Mouse (Mus musculus) embryonic facial prominence, embryonic 10.5 days (tissue): ENCODE results near the gene Zc3hav1. TPM values are rescaled to one million over a fixed set of nuclear protein-coding genes. Genes with fewer than 3 reads are reported as not detected.

Experiments used
- DNase-seq: peaks from one replicate; pipeline ENCODE4 v3.0.0-alpha.2; 2017; ENCODE audit warnings: low spot score
- H3K27ac ChIP-seq: fragments of 300-500 bp; sonication (generic); replicated peaks from 2 replicates; pipeline ENCODE4 v1.5.1; 2016; ENCODE audit warnings: mild to moderate bottlenecking
- H3K27me3 ChIP-seq: fragments of 300-500 bp; sonication (generic); replicated peaks from 2 replicates; pipeline ENCODE4 v1.6.1; 2016; ENCODE audit warnings: low read depth, mild to moderate bottlenecking; ENCODE audit not compliant: poor library complexity, severe bottlenecking
- H3K36me3 ChIP-seq: fragments of 300-500 bp; sonication (generic); replicated peaks from 2 replicates; pipeline ENCODE4 v1.6.1; 2016; ENCODE audit warnings: mild to moderate bottlenecking, moderate library complexity
- H3K4me1 ChIP-seq: fragments of 300-500 bp; sonication (generic); 2 replicates; pipeline ENCODE4 v1.6.1; 2016
- H3K4me3 ChIP-seq: fragments of 300-500 bp; sonication (generic); 2 replicates; pipeline ENCODE4 v1.5.1; 2016; ENCODE audit warnings: mild to moderate bottlenecking, moderate library complexity
- H3K9me3 ChIP-seq: fragments of 300-500 bp; sonication (generic); 2 replicates; pipeline ENCODE4 v1.6.1; 2016; ENCODE audit warnings: mild to moderate bottlenecking
- WGBS: fragments of 180-500 bp; shearing (Covaris S2); methylation state at CpG from one replicate; pipeline ENCODE4 v1.1.7; 2016; 5-methylcytosine and 5-hydroxymethylcytosine counted together
- polyA plus RNA-seq: library from polyadenylated mRNA; unstranded; fragments of >200 nt; fragmentation: Nextera tagmentation; extraction: Ambion mirVana; gene quantifications from 2 replicates; pipeline ENCODE4 v1.2.1, GENCODE M21; 2016

Zc3hav1 gene
- polyA plus RNA-seq, 1 experiment from 2014 or later, result 1.9 TPM

DNA sequence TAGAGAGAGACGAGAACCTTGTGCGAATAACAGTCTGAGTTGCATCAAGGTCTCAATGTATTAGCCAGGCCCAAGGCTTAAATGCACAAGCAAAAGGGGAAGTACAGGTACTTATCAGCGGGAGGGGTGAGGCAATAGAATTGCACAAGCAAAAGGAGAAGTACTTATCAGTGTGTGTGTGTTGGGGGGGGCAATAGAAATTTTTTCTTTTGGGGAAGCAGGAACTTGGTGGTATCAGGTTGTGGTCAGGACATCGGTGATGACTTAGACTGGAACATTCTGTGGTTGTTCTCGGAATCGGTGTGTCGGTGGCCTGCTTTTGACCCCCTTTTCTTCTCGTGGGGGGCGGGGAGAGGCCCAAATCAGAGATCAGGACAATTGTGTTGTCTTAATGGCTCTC, 33.8 kb downstream of the Zc3hav1 start:
- H3K4me3 ChIP-seq, result no peak overlapping the region
- DNase-seq, result no peak
- H3K4me1 ChIP-seq, result no peaks in the 10 kb centered on the region
- no peaks in the 10 kb centered on the region for H3K36me3 ChIP-seq
- WGBS, result 95% methylated on average over 9 of the region's 9 CpGs
- no peaks in the 10 kb centered on the region for H3K27me3 ChIP-seq
- H3K27ac ChIP-seq, result no peak overlapping the region
- no peaks in the 10 kb centered on the region for H3K9me3 ChIP-seq

DNA sequence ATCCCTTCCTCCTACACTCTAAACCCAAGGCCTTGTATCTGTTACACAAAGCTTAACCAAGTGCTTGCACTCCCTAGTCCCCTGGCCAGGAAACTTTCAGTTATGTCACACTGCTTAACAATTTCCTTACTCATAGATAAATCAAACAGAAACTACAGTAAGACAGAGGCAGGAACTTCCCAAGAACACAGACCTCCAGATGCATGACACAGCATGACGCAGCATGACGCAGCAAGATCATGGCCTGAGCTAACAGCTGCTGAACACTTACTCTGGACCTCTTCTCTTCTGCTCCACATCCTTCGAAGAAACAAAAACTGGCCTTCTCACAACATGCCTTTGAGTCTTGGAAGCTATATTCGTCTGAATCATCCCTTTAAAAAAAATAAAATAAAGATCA, 38.4 kb downstream of the Zc3hav1 start:
- no peak for DNase-seq
- H3K9me3 ChIP-seq, result no peaks in the 10 kb centered on the region
- WGBS, result 91% methylated on average over 4 of the region's 4 CpGs

DNA sequence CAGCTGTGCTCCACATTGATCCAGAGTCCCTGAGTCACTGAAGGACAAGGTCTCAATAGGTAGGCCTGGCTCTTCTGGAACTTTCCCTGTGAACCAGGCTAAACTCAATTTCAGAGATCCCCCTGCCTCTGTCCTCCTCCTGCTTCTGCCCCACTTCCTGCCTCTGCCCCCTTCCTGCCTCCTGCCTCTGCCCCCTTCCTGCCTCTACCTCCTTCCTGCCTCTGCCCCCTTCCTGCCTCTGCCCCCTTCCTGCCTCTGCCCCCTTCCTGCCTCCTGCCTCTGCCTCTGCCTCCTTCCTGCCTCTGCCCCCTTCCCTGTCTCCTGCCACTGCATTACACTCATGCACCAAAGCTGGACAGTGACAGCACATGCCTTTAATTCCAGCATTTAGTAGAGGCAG, 44.7 kb downstream of the Zc3hav1 start:
- no peak for DNase-seq
- no peak overlapping the region for H3K4me3 ChIP-seq
- H3K36me3 ChIP-seq, result no peaks in the 10 kb centered on the region
- H3K9me3 ChIP-seq, result no peaks in the 10 kb centered on the region
- H3K4me1 ChIP-seq, result 0 out of 2 replicates have a peak, but pooled peaks cover 2% of the 10 kb centered on the region
- no peaks in the 10 kb centered on the region for H3K27me3 ChIP-seq
- no peak overlapping the region for H3K27ac ChIP-seq

More for the DNA sequence above, 38.4 kb downstream of the Zc3hav1 start:
- Histone ChIP-seq H3K27ac (no peak overlapping the region), H3K4me1 (no peaks in the 10 kb centered on the region), H3K4me3 (no peak overlapping the region), H3K27me3 (no peaks in the 10 kb centered on the region), H3K36me3 (no peaks in the 10 kb centered on the region)

DNA sequence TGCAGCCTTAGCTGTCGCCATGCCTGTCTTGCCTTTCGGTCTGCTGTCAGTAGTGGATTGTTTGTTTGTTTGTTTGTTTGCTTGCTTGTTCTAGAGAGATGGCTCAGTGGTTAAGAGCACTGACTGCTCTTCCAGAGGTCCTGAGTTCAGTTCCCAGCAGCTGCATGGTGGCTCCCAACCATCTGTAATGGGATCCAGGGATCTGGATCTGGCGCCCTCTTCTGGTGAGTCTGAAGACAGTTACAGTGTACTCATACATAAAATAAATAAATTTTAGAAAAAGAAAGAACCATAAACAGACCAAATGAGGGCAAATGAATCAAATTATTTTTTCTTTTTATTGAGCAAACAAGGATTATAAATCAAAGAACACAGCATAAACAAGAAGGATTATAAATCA, 49.4 kb downstream of the Zc3hav1 start:
- Histone ChIP-seq H3K4me1 (0 out of 2 replicates have a peak, but pooled peaks cover 5% of the 10 kb centered on the region), H3K9me3 (0 out of 2 replicates have a peak, but pooled peaks cover 6% of the 10 kb centered on the region), H3K36me3 (peaks cover 6% of the 10 kb centered on the region; the same call in 1 of the 2 replicates), H3K27me3 (no peaks in the 10 kb centered on the region), H3K4me3 (no peak overlapping the region), H3K27ac (no peak overlapping the region)
- no peak for DNase-seq
- WGBS, result 75% methylated on average over 3 of the region's 3 CpGs

DNA sequence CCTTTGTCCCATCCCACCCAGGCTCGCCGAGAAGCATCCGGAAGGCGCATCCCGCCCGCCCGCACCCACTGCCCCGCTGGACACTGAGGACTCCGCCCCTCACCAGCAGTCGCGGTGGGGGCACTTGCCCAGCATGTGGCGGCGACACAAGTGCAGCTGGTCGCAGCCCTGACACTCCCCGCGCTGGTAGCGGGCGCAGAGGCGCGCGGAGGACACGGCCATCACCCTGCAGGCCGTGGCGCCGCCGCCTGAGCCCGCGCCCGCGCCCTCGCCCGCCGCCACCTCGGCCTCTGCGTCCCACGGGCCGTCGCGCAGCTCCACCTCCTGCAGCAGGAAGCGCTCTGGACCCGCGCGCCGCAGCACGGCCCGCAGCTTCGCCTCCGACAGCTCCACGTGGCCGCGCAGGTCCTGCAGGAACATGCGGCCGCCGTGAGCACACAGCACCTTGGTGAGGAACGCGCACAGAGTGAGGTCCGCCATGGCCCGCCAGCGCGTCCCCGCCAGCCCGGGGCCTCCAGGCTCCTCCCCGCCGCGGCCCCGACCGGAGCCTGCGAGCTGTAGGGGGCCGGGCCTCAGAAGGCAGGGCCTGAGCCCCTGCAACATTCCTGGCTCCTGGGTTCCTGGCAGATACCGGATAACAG, 55.5 kb downstream of the Zc3hav1 start, which contains the start of gene Zc3hav1l:
Zc3hav1l (minus strand) TSS at position 499 of the 641 bp plus-strand sequence.
- Histone ChIP-seq H3K4me1 (peaks cover 23% of the 10 kb centered on the region), H3K27me3 (no peaks in the 10 kb centered on the region), H3K27ac (peak within 1 kb of the TSS; percentile 99), H3K36me3 (peaks cover 39% of the 10 kb centered on the region), H3K4me3 (peak within 1 kb of the TSS; percentile 82), H3K9me3 (0 out of 2 replicates have a peak, but pooled peaks cover 3% of the 10 kb centered on the region)
- peak; percentile 92 for DNase-seq
- under 1% methylated on average over 70 of the region's 70 CpGs for WGBS

DNA sequence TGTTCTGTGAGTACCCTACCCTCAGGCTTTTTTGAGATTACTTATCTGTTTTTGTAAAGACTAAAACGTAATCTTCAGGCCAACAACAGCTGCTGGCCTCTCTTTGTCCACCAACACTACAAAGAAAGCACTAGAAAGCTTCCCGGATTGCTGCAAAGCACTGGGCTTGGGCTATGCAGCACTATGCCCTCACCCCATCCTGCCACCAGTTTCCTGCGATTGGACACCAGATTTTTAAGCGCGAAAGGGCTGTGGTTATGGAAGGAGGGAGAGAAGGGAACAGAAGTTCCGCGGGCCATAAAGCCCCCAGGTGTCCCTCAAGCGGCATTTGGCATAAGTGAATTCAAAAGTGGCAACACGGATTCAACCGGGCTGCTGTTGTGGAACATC, 56.2 kb downstream of the Zc3hav1 start:
- peak; percentile 68 for DNase-seq
- WGBS, result 0% methylated on average over 10 of the region's 10 CpGs
- Histone ChIP-seq H3K4me1 (peaks cover 23% of the 10 kb centered on the region), H3K9me3 (0 out of 2 replicates have a peak, but pooled peaks cover 3% of the 10 kb centered on the region), H3K27me3 (no peaks in the 10 kb centered on the region), H3K36me3 (peaks cover 43% of the 10 kb centered on the region), H3K27ac (peak overlapping the region; percentile 99), H3K4me3 (peak overlapping the region; percentile 82)

DNA sequence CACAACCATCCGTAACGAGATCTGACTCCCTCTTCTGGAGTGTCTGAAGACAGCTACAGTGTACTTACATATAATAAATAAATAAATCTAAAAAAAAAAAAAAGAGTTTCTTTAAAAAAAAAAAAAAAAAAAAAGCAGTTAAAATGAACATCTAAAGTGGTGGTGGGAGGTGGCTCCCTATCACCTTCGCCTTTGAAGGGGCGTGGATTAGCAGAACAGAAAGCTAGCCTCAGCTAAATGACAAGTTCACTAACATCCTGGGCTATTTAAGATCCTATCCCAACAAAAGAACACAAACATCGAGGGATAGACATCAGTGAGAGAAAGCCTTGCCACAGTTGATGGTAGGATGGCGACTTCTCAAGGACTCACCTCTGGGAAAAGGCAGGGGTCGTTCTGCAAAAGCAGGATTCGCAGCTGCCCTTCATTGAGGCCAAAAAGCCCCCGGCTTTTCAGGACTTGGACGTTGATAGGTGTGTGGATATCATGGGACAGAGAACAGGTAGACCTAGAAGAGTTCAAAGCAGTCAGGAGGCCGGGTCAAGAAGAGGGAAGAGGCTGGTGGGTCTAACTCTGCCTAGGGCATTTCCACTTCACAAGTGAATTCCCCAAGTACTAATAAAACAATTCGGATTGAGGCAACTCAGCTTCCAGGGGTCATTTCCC, 56.7 kb downstream of the Zc3hav1 start:
- Histone ChIP-seq H3K9me3 (no peaks in the 10 kb centered on the region), H3K36me3 (peaks cover 45% of the 10 kb centered on the region), H3K27me3 (no peaks in the 10 kb centered on the region), H3K27ac (peak overlapping the region; percentile 99), H3K4me1 (peaks cover 23% of the 10 kb centered on the region), H3K4me3 (peak overlapping the region; percentile 82)
- peak; percentile 54 for DNase-seq
- WGBS, result 42% methylated on average over 12 of the region's 12 CpGs

DNA sequence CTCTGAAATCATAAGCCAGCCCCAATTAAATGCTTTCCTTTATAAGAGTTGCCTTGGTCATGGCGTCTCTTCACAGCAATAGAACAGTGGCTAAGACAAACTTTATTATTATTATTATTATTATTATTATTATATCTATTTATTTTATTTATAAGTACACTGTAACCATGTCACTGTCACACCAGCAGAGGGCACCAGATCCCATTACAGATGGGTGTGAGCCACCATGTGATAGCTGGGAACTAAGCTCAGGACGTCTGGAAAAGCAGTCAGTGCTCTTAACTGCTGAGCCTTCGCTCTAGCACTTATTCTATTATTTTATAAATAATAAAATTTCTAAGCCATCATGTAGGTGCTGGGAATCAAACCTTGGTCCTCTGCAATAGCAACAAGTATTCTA, 60.7 kb downstream of the Zc3hav1 start:
- H3K27me3 ChIP-seq, result no peaks in the 10 kb centered on the region
- H3K27ac ChIP-seq, result no peak overlapping the region
- WGBS, result 59% methylated on average over 3 of the region's 3 CpGs
- DNase-seq, result no peak
- H3K4me1 ChIP-seq, result peaks cover 15% of the 10 kb centered on the region
- H3K4me3 ChIP-seq, result no peak overlapping the region
- peaks cover 85% of the 10 kb centered on the region for H3K36me3 ChIP-seq
- H3K9me3 ChIP-seq, result no peaks in the 10 kb centered on the region

DNA sequence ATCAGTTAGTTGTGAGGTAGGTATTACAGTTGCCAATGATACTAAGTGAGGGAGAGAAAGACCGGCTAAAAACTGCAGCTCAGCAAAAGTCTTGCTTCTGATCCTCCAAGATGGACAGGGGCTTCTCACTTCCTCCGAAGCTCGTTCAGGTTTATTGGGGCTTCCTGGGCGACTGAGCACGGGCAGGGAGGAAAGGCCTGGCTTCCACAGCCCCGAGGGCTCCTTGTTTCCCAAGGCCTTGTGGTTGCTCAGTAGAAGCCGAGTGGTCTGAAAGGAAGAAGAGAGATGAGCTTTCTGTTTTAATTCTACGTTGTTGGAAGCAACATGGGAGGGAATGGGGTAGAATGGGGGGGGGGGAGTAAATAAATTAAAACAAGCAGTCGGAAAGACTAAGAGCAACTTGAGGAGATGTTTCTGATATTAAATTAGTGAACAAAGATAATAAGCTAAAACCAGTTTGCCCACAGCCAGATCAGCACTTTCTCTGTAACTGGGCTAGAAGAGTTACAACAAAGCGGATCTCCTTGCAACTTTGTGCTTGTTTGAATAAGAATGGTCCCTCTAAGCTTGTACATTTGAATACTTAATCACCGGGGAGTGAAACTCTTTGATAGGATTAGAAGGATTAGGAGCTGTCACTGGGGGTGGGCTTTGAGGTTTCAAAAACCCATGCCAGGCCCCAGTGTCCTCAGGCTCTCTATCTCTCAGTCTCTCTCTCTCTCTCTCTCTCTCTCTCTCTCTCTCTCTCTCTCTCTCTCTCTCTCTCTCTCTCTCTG, 61.3 kb downstream of the Zc3hav1 start:
- H3K27ac ChIP-seq, result no peak overlapping the region
- WGBS, result 41% methylated on average over 11 of the region's 11 CpGs

DNA sequence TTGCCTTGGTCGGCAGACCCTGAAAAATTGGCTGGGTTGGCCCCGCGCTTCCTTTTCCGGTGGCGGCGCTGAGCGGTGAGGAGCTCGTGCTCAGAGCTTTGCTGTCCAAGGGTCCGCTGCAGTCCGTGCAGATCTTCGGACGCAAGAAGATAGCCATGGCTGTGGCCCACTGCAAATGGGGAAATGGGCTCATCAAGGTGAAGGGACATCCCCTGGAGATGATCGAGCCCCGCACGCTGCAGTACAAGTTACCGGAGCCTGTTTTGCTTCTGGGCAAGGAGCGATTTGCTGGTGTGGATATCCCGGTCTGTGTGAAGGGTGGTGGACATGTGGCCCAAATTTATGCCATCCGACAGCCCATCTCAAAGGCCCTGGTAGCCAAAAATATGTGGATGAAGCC, 70.0 kb downstream of the Zc3hav1 start:
- Histone ChIP-seq H3K4me3 (no peak overlapping the region), H3K27ac (no peak overlapping the region), H3K9me3 (peaks cover 24% of the 10 kb centered on the region), H3K27me3 (no peaks in the 10 kb centered on the region), H3K36me3 (peaks cover 63% of the 10 kb centered on the region), H3K4me1 (no peaks in the 10 kb centered on the region)
- DNase-seq, result no peak
- 97% methylated on average over 19 of the region's 19 CpGs for WGBS

More for the DNA sequence above, 61.3 kb downstream of the Zc3hav1 start:
- DNase-seq, result no peak
- peaks cover 9% of the 10 kb centered on the region for H3K4me1 ChIP-seq
- peaks cover 91% of the 10 kb centered on the region for H3K36me3 ChIP-seq
- no peaks in the 10 kb centered on the region for H3K27me3 ChIP-seq
- H3K9me3 ChIP-seq, result no peaks in the 10 kb centered on the region
- no peak overlapping the region for H3K4me3 ChIP-seq

DNA sequence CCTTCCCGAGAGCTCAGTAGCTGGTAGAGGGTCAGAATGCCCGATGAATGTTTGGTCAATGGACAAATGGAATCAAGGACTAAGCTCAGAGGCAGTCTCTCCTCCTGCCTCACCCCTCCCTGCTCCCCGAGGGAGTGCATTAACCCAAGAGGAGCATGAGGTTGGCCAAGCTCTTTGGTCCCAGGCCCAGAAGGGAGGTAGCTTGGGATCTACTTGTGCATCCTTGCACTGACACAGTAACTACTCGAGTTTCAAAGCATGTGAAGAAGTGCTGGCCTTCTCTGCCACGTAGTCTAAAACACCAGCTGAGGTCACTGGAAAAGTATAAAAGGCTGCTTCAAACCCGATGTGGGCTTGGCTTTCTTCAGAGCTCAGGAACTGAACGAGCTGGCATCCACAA, 89.9 kb downstream of the Zc3hav1 start:
- H3K27ac ChIP-seq, result no peak overlapping the region
- no peaks in the 10 kb centered on the region for H3K36me3 ChIP-seq
- WGBS, result 79% methylated on average over 7 of the region's 7 CpGs
- H3K4me1 ChIP-seq, result no peaks in the 10 kb centered on the region
- H3K4me3 ChIP-seq, result no peak overlapping the region
- no peaks in the 10 kb centered on the region for H3K9me3 ChIP-seq
- no peak for DNase-seq
- no peaks in the 10 kb centered on the region for H3K27me3 ChIP-seq

DNA sequence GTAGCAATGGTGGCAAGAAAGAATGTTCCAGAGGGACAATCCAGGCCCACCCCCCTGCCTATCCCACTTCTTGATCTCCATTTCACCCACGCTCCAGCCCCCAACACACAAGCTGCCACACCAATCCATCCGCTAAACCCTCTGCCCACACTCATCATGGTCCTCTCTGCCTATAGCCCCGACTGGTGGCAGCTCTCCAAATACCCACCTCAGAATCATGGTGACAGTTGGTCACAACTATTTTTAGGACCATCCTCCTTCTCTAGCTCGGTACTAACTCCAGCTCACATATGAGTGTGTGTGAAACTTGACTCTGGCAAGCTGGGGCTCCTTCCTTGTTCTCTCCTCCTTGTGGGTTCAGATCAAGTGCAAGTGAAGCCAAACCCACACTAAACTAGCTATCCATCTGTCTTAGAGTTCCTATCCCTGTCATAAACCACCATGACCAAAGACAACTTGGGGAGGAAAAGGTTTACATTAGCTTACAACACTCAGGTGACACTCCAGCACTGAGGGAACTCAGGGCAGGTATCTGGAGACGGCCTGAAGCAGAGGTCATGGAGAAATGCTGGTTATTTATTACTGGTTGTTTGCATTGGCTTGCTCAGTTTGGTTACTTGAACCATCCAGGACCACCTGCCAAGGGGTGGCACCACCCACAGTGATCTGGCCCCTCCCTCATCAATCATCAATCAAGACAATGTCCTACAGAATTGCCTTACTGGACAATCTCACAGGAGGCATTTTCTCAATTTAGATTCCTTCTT, 90.8 kb downstream of the Zc3hav1 start:
- Histone ChIP-seq H3K4me3 (no peak overlapping the region), H3K9me3 (no peaks in the 10 kb centered on the region), H3K4me1 (no peaks in the 10 kb centered on the region), H3K36me3 (no peaks in the 10 kb centered on the region), H3K27ac (no peak overlapping the region), H3K27me3 (no peaks in the 10 kb centered on the region)
- 84% methylated on average over 5 of the region's 5 CpGs for WGBS
- DNase-seq, result no peak
